Mouse (Mus musculus) cerebellum, postnatal 14 days (tissue): Measurements from ENCODE around the gene Olfr1353.
"Not testable (repeated sequence)": the region's sequence is repeated elsewhere in the genome, so short reads cannot be mapped to it uniquely, and the experiment has no call there.

Experiments used
- DNase-seq, 2 experiments: peaks; one replicate each; pipeline ENCODE4 v3.0.0; 2021; ENCODE audit warnings: mixed read lengths in 2 of 2

Gene Olfr1353

GRCm38 (mm10) chr10:78963009-78963408, at the start of gene Olfr1353:
Gene Olfr1353, plus strand, starts transcription at chr10:78963309.
- DNase-seq: not testable (repeated sequence)

- not testable (repeated sequence) for DNase-seq
Observed at GRCm38 (mm10) chr10:78950336-78950735, 12.8 kb upstream of the Olfr1353 start, which contains the start of gene Olfr8. Gene Olfr8, plus strand, starts transcription at chr10:78950636.

GRCm38 (mm10) chr10:78980750-78981149, 17.6 kb downstream of the Olfr1353 start, which contains the start of gene Olfr1352:
Gene Olfr1352, plus strand, starts transcription at chr10:78981050.
- DNase-seq: no peak

GRCm38 (mm10) chr10:79012172-79012571, 49.1 kb downstream of the Olfr1353 start, which contains the start of gene Olfr1351:
Gene Olfr1351, plus strand, starts transcription at chr10:79012472.
- no peak for DNase-seq
